Mouse (Mus musculus) spleen, adult 2 months (tissue): ENCODE data around the gene 1700034I23Rik. TPM values are rescaled to one million over a fixed set of nuclear protein-coding genes. Genes with fewer than 3 reads are reported as not detected.
"Not testable (repeated sequence)": the region's sequence is repeated elsewhere in the genome, so short reads cannot be mapped to it uniquely, and the experiment has no call there.

ENCODE experiments used
- DNase-seq, 2 experiments: peaks; one replicate each; pipeline versions ENCODE4 v3.0.0 to v3.0.0-alpha.2; 2012 to 2021; ENCODE audit warnings: low spot score in 2 of 2, low read depth in 1 of 2
- H3K27ac ChIP-seq: fragments of 200-500 bp; 2 replicates; pipeline ENCODE4 v1.5.1; 2012; ENCODE audit warnings: low read length, inconsistent platforms; ENCODE audit not compliant: insufficient read depth
- H3K27me3 ChIP-seq: fragments of 200-500 bp; 2 replicates; pipeline ENCODE4 v1.6.1; 2012; ENCODE audit warnings: mild to moderate bottlenecking, moderate library complexity, low read length, inconsistent platforms; ENCODE audit not compliant: control insufficient read depth, insufficient read depth
- H3K36me3 ChIP-seq: fragments of 200-500 bp; 2 replicates; pipeline ENCODE4 v1.6.1; 2012; ENCODE audit warnings: mild to moderate bottlenecking, low read length, inconsistent platforms; ENCODE audit not compliant: control insufficient read depth, insufficient read depth
- H3K4me1 ChIP-seq: fragments of 200-500 bp; 2 replicates; pipeline ENCODE4 v1.6.1; 2011; ENCODE audit warnings: inconsistent platforms; ENCODE audit not compliant: control insufficient read depth, insufficient read depth, insufficient read length
- H3K4me3 ChIP-seq: fragments of 200-500 bp; 2 replicates; pipeline ENCODE4 v1.5.1; 2011; ENCODE audit warnings: mild to moderate bottlenecking, inconsistent platforms; ENCODE audit not compliant: insufficient read depth, insufficient read length; ENCODE audit errors: extremely low read depth
- CTCF ChIP-seq: fragments of 200-500 bp; IDR thresholded peaks from 2 replicates; pipeline ENCODE4 v1.5.1; 2011; ENCODE audit warnings: mild to moderate bottlenecking, inconsistent platforms; ENCODE audit not compliant: insufficient read depth, insufficient read length, insufficient replicate concordance; ENCODE audit errors: extremely low read depth
- POLR2A ChIP-seq: fragments of 200-500 bp; IDR thresholded peaks from 2 replicates; pipeline ENCODE4 v1.6.1; 2011; ENCODE audit warnings: low read depth, low read length, inconsistent platforms
- WGBS: fragments of 180-500 bp; shearing (Covaris S2); methylation state at CpG from one replicate; pipeline ENCODE4 v1.1.7; 2018; 5-methylcytosine and 5-hydroxymethylcytosine counted together
- polyA plus RNA-seq: library from polyadenylated mRNA; depleted of rRNA; stranded (reverse); fragments of >200 nt; gene quantifications from 2 replicates; pipeline ENCODE4 v1.2.3, GENCODE M21; 2012; rRNA removed

1700034I23Rik gene
- polyA plus RNA-seq, 1 experiment = not detected

DNA sequence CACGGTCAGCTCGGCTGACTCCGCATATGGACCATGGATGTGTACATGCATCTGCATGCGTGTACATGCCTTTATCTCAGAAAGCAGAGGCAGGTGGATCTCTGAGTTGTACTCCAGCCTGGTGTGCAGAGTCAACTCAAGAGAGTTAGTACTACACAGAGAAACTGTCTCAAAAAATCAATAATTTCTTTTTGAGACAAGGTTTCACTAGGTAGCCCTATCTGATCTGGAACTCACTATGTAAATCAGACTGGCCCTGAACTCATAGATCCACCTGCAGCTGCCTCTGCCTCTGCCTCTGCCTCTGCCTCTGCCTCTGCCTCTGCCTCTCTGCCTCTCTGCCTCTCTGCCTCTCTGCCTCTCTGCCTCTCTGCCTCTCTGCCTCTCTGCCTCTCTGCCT is 36.2 kb upstream of the 1700034I23Rik start:
- H3K27ac ChIP-seq = no peak overlapping the region
- peaks cover 5% of the 10 kb centered on the region for H3K36me3 ChIP-seq
- 90% methylated on average over 4 of the region's 4 CpGs for WGBS
- no peaks in the 10 kb centered on the region for H3K27me3 ChIP-seq
- no peak for DNase-seq
- H3K4me3 ChIP-seq = no peak overlapping the region
- H3K4me1 ChIP-seq = no peaks in the 10 kb centered on the region
- TF ChIP-seq CTCF (no peak), POLR2A (no peak)

GRCm38 (mm10) chr3:40938189-40938588 is 35.8 kb upstream of the 1700034I23Rik start:
- DNase-seq = no peak
- Histone ChIP-seq H3K4me1 (no peaks in the 10 kb centered on the region), H3K27me3 (no peaks in the 10 kb centered on the region), H3K4me3 (no peak overlapping the region), H3K27ac (no peak overlapping the region), H3K36me3 (peaks cover 7% of the 10 kb centered on the region)
- 87% methylated on average over 5 of the region's 5 CpGs for whole genome bisulfite sequencing
- TF ChIP-seq CTCF = no peak
- TF ChIP-seq POLR2A = no peak

GRCm38 (mm10) chr3:40894336-40894735 is 8.0 kb downstream of the 1700034I23Rik start:
- H3K36me3 ChIP-seq, H3K4me1 ChIP-seq, H3K27me3 ChIP-seq, H3K27ac ChIP-seq: not testable (repeated sequence)
- under 1% methylated on average over 21 of the region's 24 CpGs for WGBS
- H3K4me3 ChIP-seq = peak overlapping the region; percentile 58
- peak; percentile 1 to 24 for DNase-seq

DNA sequence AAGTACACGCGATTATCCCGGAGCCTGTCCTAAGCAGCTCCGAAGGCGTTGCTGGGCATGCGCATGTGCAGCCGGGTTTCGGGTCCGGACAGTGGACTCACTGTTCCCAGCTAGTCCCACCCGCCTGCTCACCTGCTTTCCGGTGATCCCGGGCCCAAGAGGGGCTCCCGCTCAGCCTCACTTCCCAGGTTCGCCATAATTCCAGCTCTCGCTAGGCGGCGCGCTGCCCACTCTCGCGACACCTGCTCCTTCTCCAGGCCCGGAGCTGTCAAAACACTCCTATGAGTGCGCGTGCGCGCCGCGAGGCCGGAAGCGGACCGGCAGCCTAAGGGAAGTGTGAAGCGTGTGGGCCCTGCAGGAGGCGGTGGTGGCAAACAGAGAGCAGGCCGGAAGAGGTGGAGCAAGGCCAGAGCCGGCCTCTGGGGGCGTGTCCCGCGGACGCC is 8.5 kb downstream of the 1700034I23Rik start:
- H3K4me3 ChIP-seq = peak overlapping the region; percentile 77
- not testable (repeated sequence) for H3K27me3 ChIP-seq, H3K36me3 ChIP-seq, H3K4me1 ChIP-seq
- peak; percentile 42; the same call in 1 of the 2 replicates for TF ChIP-seq CTCF
- H3K27ac ChIP-seq = peak overlapping the region; percentile 57; the same call in 1 of the 2 replicates
- under 1% methylated on average over 38 of the region's 38 CpGs for WGBS
- DNase-seq = peak; percentile 96 to 97

- not testable (repeated sequence) for H3K27me3 ChIP-seq, DNase-seq, H3K4me1 ChIP-seq, H3K4me3 ChIP-seq, H3K27ac ChIP-seq, H3K36me3 ChIP-seq
- WGBS = 88% methylated on average over 3 of the region's 3 CpGs
Measured at GRCm38 (mm10) chr3:40853123-40853738, 49.1 kb downstream of the 1700034I23Rik start.

Other genes with a start within 250 kb of the 1700034I23Rik start
- gene Slc25a31, start 193.7 kb downstream of the 1700034I23Rik start, polyA plus RNA-seq = 0.11 and 0.13 TPM in 2 replicates
- 7.8 and 10.1 TPM in 2 replicates for gene Hspa4l, start 158.0 kb downstream of the 1700034I23Rik start, polyA plus RNA-seq
- 2.7 and 3.3 TPM in 2 replicates for gene Plk4, start 102.5 kb downstream of the 1700034I23Rik start, polyA plus RNA-seq
- 1.9 and 2.6 TPM in 2 replicates for gene Mfsd8, start 55.7 kb downstream of the 1700034I23Rik start, polyA plus RNA-seq
- gene Abhd18, start 55.6 kb downstream of the 1700034I23Rik start, polyA plus RNA-seq = 1.2 and 1.4 TPM in 2 replicates
- gene Larp1b, start 47.3 kb upstream of the 1700034I23Rik start, polyA plus RNA-seq = 3.8 and 6.0 TPM in 2 replicates
- gene Pgrmc2, start 180.5 kb upstream of the 1700034I23Rik start, polyA plus RNA-seq = 9.2 and 9.9 TPM in 2 replicates